Mouse (Mus musculus): Measurements from ENCODE around the gene Col7a1.

DNA sequence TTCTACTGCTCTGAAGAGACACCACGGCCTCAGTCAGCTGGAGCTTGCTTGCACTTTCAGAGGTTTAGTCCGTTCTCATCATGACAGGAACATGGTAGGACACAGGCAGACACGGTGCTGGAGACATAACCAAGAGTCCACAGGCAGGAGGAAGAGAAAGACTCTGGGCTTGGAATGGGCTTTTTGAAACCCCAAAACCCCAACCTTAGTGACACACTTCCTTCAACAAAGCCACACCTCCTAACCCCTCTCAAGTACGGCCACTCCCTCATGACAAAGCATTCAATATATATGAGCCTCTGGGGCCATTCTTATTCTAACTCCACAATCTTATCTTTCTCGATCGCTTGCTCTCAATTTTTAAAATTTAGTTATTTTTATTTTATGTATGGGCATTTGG, 79.0 kb downstream of the Col7a1 start:
- TF ChIP-seq POLR2A (IDR thresholded peaks at IDR 0.05; ENCODE audit: borderline replicate concordance, extremely low read depth, low read depth, low read length) (no peak), CTCF (IDR thresholded peaks at IDR 0.05; ENCODE audit: insufficient read depth, low read length) (no peak)

All from lung, adult 2 months (tissue).